Mouse (Mus musculus) kidney, adult 8-10 months (tissue): ENCODE measurements around the gene Ada.
A peak's percentile ranks its signal among the peaks of the same experiment; 100 is the strongest.

Experiments
- DNase-seq, 2 experiments: peaks; one replicate each; pipeline ENCODE4 v3.0.0; 2022

Ada gene

DNA sequence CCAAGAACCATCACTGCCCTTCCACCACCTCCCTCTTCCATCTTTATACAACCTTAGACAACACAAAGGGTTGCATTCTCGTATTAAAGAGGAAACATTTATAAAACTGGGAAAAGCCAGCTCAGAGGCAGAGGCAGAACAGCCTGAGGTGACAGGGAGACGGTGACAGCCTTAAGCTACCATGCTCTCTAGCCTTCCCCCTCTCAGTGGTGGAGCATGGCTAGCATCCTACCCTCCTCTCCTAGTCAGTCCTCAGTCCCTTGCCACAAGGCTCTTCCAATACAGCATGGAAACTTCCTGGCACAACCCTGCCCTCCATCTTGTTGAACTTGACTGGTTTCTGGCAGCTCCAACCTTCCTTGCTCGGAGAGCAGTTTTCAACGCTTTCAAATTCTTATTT, 21.7 kb downstream of the Ada start:
- DNase-seq, result no peak

DNA sequence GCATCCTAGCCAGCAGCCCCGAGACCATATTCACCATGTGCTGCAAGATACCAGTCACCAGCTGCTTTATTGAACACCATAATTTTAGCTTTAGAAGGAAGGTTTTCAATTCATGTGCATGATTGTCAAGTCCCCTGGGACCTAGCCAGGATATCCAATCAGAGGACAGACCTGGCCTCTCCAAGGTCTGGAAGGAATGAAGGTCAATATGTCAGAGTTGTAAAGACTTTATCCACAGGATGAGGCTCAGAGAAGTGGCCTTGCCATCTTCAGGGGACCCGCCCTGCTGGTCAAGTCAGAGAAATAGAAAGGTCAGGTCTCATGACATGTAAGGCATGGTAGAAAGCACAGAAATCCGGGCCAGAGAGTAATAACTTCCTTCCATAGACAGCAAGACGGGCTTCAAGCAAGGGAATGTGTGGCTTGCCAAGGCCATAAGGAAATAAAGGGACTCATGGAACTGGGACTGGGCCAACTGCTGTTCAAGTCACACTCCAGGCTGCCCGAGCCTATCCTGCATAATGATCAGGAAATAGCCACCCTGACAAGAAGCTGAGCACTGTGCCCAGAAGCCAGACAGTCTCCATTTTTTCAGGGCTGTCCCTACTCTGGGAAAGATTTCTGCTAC, 23.2 kb downstream of the Ada start:
- DNase-seq, result peak; percentile 37 to 58

DNA sequence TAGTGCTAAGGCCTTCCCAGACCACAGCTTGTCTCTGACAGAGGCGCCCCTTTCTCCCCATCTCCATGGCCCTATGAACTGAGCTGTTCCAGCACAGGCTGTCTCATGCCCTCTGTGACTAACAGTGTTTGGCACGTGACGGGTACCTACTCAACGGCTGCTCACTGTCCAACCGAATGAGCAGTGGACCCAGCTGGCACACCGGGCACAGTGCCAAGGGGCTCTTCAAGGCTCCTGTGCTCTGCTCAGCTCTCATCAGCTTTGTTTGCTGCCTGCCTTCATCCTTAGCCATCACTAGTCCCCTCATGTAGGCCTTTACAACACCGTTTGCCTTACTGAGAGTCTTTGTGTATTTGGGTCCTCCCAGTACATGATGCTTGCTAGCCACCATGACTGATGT, 27.5 kb downstream of the Ada start:
- DNase-seq, result no peak

DNA sequence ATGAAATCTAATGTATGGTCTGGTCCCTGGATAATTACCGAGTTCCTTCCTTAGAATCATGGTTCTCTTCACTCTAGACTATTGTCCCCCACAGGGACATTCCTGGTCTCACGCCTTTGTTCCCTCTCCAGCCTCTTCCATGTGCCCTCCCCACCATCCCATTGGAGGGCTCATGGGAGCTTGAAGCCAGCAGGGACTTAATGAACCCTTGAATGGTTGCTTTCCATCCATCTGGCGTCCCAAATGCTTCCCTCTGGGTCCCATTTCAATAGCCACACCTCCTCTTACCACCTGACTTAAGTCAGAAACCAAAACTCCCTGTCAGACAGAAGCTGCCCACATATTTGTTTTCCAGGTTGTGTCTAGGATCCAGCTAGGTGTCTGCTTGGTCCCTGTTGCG, 30.4 kb downstream of the Ada start:
- no peak for DNase-seq

DNA sequence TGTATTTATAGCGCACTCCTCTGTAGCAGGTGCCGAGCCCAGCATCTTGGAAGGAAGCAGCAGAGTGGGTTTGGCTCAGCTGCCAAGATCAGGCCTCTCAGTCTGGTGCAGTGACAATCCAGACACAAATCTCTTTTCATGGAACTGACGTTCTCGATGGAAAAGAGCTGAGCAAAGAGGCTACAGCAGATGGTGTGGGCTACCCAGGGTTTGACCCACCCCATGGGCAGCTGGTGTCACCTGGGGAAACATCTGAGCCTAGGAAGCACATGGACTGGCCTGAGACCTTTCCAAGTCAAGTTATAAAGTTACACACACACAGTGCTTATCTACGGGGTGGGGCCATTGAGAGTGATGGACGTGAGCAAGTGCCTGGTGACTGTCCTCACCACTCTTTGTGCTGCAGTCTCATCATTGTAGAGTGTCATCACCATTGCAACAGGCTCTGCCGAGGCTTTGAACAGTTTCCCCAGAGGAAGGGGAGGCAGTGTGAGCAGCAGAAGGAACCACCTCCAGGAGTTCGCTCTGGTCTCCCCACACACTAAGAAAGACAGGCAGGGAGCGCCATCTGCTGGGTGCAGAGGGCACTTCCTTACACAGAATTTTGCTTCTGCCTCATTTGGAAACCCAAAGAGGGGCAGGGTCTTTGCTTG, 31.0 kb downstream of the Ada start:
- peak; percentile 56 to 79 for DNase-seq

DNA sequence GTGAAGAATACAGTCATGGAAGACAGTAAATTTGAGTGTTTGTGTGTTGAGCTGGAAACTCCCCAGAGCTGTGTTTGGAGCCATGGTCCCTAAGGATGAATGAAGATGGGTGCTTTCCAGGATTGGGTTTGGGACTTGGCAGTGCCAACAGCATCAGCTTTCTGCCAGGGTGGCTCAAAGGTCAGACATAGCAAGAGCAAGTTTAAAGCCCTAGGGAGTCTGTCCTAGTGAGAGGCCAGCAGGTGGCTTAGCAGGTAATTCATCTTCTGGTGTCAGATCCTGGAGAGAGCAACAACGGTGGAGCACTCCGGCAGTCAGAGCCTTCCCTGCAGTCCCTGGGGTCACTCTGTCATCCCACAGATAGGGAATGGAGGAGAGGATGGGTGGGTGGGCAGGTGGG, 31.5 kb downstream of the Ada start:
- DNase-seq, result peak; percentile 35 to 45

DNA sequence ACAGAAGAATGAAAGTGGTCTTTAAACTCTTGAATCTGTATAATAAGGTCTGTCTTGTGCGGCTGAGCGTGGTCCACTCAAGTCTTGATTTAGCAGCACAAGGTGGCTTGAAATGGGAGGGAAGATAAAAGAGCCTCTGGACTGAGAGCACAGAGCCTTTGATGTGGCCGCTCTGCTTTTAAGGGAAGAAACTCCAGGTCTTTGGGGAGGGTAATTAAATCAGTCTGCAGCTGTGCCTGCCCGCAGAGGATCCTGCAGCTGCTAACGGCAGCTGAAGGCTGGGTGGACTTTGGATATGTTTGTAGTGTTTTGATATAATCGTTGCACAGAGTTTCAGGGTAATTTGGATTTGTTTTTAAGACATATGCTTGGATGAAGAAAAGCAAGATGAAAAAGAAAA, 33.2 kb downstream of the Ada start:
- DNase-seq, result no peak

DNA sequence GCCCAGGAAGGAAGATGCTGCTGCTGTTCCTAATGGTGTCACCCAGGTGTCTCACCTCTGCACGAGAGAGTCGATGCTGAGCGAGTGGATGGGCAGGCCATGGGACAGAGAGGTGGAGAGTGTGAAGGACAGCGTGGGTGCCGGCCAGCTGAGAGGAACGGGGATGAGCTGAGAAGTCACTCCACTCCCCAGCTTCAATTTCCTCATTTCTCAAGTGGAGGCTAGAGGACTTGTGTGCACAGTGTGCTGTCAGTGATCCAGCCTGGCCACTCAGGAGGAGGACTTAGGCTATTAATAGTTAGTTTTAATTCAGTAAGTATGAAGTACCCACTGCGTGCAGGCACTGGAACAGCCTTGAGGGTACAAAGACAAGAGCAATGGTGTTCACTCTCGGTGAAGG, 33.6 kb downstream of the Ada start:
- DNase-seq, result no peak

DNA sequence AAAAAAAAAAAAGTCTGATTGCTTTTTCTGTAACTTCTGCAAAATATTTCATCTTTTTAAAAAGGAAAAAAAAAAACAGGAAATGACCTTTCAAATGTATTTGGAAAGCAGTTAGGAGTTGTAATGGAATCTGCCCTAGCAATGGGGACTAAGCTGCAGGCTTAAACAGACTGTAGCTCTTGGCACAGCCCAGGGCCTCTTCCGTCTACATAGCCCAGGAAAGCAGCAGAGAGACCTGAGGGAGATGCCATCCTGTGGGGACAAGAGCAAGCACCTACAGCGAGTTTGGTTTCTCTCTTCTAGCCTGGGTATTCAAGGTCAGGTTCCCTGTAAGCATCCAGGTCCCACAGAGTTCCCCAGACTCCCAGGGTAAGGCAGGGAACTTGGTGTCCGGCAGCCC, 36.7 kb downstream of the Ada start:
- DNase-seq, result no peak

DNA sequence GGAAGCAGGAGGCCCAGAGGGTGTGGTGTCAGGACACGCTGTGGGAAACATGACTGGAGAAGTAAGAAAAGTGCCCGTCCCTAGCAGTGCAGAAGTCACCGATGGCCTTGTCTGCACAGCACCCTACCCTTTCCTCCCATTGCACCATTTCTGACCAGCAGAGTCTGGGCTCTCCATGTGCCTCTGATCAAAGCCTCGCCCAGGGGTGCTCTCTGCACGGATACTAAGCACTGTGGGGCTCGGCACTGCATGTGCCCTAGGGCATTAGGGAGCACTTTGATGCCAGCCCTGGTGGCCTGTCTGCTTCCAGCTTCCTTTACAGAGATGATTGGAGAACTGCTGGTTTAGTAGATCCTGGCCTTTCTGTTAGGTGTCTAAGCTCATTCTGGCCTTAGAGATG, 37.2 kb downstream of the Ada start:
- no peak for DNase-seq

DNA sequence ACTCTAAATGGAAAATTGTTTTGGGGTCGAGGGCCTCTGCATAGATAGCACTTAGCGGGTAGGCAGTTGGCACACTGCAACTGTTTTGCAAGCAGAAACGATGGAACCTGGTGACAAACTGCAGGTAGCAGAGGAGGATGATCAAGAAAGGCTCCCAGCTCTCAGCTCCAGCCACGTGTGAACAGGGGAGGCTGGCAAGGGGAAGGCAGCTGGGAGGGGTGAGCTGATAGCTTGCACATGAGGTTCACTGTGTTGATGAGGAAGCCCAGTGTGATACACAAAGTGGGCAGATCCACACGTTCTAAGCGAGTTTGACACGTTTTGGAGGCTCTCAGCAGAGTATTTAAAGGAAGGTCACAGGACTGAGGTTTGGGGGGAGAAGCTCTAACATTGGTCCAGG, 37.6 kb downstream of the Ada start:
- no peak for DNase-seq

DNA sequence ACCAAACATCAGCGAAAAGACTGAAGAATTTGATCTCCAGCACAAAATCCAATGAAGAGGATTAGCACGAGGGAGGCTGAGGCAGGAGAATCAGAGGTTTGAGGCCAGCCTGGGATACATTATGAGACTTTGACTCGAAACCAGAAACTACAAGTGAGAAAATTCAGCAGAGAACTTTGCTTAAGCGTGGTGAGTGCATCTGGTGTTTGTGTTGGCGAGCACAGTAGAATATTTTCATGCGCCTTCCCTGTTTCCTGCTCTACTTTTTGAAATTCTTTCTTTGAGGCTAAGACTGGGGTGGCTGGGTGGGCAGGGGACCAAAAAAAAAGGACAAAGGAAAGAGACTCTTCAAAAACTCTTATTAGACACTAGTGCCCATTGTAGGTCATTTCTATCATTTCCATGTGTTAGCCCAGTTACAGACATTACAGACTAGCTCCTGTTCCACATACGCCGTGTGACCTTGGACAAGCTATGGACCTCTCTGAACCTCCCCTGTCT, 38.6 kb downstream of the Ada start:
- DNase-seq, result no peak

DNA sequence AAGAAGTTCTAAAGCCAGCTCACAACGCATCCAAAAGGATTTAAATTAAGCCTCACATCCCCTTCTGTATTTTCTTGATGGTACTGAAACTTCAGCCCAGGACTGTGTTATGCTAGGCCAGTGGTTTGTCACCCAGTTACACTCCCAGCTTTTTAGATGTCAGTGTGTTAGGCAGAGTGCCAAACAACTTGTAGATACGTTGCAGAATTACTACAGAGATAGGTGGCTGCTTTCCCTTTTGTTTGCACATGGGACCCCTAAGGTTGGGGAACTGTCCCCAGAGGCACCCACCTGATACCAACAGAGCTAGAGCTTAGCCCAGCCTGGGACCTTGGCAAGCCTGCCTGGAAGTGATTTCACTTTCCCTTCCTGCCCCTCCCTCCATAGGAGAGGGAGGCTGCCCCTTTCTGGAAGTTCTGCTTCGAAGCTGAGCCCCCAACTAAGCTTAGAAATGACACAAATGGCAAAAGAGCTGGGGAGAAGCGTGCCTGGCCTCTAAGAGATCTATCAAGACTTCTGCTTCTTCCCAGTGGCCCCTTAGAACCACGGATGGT, 39.4 kb downstream of the Ada start:
- DNase-seq, result no peak

DNA sequence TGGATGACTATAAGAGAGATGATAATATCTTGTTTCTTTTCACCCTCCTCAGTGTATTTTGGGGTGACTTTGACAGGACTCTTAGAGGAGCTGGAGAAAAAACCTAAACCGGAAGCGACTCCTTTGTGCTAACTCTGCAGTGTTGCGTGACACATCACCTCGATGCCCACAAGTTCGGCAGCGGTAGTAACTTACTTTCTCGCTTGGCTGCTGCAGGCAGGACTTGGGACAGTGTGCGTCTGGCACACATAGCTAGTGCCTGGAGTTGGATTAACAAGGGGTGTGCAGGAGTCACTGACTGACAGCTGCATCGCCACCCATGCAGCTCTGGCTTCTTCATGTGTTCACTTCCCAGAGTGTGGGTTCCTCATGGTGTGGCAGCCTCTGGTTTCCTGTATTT, 40.0 kb downstream of the Ada start:
- no peak for DNase-seq

DNA sequence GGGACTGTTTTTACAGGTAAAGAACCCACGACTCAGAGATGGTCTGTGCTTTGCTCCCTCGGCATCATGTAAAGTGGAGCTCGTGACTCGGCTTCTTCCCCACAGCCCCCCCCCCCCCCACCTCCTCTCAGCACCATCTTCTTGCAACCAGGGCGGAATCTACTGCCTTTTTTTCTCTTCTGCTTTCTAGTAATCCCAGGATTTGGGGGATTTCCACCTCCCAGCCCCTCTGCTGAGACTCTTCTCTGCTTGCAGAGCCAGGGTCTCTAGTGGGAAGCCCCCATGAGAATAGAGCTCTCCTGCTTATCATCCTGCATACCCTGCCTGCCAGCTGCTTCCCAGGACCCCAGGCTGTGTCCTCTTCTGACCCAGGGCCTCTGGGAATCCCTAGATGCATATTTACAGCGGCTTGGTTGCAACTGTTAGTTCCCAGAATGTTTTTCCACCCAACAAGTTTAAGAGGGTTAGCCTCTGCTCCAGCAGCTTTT, 41.2 kb downstream of the Ada start:
- DNase-seq, result no peak

DNA sequence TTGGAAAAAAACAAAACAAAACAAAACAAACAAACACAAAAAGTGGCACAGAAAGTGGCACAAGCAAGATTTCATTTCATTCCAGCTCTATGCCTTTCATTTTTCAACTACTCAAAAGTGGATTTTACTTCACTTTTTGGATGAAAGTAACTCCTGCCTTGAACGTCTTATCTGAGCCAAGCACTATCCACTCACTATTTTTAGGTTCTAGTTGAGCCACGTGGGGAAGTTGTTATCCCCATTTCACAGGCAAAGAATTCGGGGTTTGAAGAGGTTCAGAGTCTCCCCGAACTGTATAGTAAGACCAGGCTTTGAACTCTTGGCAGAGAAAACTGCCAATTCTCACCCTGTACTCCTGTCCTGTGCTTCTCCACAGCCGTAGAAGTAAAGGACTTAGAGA, 41.7 kb downstream of the Ada start:
- no peak for DNase-seq

DNA sequence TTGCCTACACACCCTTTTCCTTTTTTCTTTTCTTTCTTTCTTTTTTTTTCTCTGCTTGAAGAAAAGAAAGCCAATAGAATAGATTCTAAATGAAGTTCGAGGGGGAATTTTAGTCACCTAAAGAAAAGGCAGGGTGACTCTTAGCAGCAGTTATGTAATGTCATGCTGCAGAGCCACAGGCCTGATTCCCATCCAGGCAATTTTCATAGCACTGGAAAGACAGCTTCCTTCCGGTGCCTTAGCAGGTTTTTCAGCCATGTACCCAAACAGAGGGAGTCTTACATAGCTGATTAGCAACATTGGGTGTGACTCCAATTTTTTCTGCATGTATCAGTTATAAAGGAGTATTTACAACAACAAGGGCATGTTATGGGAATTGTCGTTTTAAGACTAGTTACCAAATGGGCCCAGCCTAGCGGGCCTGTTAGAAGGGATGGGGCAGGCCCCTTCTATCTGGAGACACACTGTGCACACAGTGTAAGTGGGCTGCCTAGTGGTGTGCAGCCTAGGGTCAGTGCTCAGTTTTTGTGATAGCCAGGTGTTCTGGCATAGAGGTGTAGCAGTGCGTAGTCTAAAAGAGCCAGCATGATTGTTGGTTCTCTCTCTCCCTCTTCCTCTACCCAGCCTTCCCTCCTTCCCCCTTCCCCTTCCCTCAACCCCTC, 46.3 kb downstream of the Ada start:
- DNase-seq, result no peak

DNA sequence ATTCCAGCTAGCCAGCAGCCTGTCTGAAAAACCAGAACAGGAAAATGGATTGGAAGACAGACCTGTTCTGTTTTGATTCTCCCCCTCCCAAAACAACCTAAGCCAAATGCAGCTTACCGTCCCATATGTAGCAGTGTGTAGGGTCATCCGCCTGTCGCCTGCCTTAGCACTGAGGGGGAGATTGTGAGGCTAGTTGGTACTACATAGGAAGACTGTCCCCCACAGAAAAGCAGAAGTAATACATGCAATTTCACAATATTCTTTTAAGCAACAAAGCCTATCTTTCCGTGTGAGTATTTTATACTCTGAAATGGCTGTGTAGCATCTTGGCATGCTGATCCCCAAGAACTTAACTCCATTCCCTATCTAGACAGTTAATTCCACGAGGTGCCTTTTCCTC, 47.1 kb downstream of the Ada start:
- no peak for DNase-seq

DNA sequence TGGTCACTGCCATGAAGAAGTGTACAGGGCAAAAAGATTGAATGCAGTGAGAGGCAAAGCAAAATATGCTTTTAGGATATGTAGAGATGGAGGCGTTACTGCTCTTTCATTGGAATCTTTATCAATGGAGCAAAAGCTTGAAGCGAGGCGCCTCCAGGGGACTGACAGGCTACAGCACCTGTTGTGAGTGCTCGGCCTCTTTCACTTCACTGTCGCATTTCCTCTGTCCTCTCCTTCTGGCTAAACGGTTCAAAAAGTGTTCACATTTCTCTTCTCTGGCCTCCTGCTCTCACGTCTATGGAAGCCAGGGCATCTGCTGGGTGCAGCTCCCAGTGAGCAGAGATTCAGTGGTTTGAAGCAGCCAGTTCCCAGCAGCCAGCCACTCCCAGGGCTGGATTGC, 47.6 kb downstream of the Ada start:
- no peak for DNase-seq

DNA sequence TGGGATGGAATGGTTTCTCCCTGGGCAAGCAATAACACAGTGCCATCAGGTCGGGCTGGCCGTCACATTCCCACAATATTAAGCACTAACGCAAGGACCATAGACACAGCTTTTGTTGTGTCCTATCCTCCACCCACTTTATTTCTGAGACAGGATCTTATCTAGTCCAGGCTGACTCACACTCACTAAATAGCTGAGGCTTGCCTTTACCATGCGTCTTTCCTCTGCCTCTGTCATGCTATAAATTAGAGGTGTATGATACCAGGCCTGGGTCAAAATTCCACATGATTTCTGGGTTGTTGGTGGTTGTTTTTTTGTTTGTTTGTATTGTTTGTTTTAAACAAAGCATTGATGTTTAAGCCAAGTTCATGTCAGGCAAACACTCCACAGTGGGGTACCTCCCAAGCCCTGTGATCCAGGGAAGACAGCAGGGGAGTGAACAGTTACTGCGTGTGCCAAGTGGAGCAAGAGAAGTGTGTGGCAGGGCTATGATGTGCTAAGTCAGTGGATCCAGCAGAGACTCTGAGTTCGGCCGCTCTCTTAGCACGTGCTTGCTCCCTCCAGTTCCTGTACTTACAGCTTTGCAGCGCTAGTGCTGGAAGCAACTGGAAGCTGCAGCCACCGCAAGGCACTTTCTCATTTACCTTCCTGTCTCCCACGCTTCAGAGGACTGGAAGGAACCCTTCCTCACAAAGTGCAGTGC, 50.8 kb downstream of the Ada start:
- DNase-seq, result no peak

DNA sequence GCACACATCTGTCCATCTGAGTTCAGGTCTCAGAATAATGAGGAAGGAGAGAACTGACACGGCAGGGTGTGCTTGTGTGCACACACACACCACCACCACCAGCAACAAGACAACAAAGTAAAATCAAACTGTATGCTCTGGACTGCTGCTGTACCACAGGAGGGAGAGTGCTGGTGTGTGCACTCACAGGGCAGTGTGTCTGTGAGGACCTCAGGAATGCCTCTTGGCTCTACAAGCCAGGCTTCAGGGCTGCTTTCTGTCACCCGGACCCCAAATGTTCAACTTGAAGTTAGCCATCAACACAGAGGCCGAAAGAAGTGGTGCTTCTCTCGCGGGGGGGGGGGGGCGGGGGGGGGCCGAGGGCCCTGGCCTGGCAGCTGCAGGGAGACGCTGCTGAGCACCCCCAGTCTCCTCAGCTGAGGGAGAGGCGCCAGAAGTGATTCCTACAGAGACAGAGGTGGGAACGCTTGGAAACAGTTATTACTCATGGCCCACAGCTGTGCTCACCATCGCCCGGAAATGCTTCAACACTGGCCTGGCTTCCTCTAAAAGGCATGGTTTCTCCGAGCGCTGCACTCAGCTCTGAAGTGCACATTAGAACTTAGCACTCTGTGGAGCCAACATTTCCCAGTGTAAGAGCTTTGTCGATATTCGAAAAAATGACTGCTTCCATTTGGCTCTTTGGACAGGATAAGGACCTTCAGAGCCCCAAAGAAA, 52.1 kb downstream of the Ada start:
- DNase-seq, result peak in 1 of 2 experiments; percentile 30

DNA sequence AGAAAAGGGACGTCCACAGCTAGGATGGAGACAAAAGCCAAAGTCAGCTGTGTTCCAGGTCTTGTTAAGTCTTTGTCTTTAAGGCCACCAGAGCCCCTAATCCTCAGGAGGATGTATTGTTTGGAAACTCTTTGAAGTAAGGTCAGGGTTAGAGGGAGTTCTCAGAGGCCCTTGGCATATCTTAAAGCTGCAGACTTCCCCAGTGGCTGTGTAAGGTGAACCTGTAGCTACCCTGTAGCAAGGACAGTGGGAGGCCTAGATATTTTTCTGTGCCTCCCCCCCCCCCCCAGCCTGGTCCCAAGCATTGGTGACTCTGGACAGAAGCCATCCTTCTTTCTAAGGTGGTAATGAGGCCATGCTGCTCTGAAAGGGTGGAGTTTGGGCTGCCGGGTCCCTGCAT, 53.3 kb downstream of the Ada start:
- no peak for DNase-seq
